18 mouse cellular contexts compared by ENCODE assay signal in the genomic region with DNA sequence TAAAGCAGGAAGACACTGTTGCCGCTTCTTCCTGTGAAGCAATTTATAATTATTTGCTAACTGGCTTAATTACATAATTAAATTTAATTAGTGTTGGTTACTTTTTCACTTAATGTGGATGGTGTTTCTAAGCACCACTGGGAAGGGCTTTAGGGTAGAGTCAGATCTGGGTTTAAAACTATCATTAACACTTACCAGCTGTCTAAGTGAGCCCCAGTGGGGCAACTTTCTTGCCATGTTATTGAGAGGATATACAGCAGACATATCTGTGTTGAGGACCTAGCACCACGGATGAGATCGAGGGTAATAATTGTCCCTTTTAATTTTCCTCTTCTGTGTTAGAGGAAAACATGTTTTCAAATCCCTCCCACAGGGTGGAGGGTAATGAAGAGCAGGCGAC.
"Had no signal": no experiment of that assay in that cellular context is flagged by ENCODE, and none has a peak within 500 bp of the region (broad histone marks: within the 10 kb centered on the region; RNA-seq: fewer than 3 reads in every experiment).

No protein-coding gene starts in this region.

- ATAC-seq: liver, postnatal 0 days; lung, postnatal 0 days; midbrain, embryonic 13.5 days; midbrain, embryonic 15.5 days had no signal

- H3K9ac ChIP-seq: liver, embryonic 15.5 days; liver, postnatal 0 days; lung, embryonic 15.5 days; midbrain, embryonic 13.5 days; midbrain, embryonic 15.5 days; stomach, embryonic 15.5 days had no signal

- H3K27ac ChIP-seq: liver, embryonic 15.5 days; lung, embryonic 15.5 days; macrophage; midbrain, embryonic 13.5 days; midbrain, embryonic 15.5 days; stomach, embryonic 15.5 days; stomach, postnatal 0 days had no signal

- H3K9me3 ChIP-seq: liver, embryonic 15.5 days; lung, embryonic 15.5 days; midbrain, embryonic 13.5 days; midbrain, embryonic 15.5 days; stomach, embryonic 15.5 days had no signal

- H3K4me3 ChIP-seq: liver, embryonic 15.5 days; lung, embryonic 15.5 days; megakaryocyte, embryonic 14.5 days; midbrain, embryonic 13.5 days; midbrain, embryonic 15.5 days; stomach, embryonic 15.5 days had no signal

- H3K4me2 ChIP-seq: liver, embryonic 15.5 days; lung, embryonic 15.5 days; midbrain, embryonic 11.5 days; midbrain, embryonic 13.5 days; midbrain, embryonic 15.5 days; stomach, embryonic 15.5 days had no signal

- DNase-seq: liver, postnatal 0 days; lung, adult 2 months; lung, postnatal 14 days; lung, postnatal 36 days; right cerebral cortex, postnatal 14 days; thymus, adult 2 months; thymus, postnatal 25 days; thymus, postnatal 4 days had no signal

- H3K4me1 ChIP-seq: liver, embryonic 15.5 days; lung, embryonic 15.5 days; megakaryocyte, embryonic 14.5 days; midbrain, embryonic 13.5 days; midbrain, embryonic 15.5 days; stomach, embryonic 15.5 days had no signal

- H3K27me3 ChIP-seq: liver, embryonic 15.5 days; lung, embryonic 15.5 days; megakaryocyte, embryonic 14.5 days; midbrain, embryonic 13.5 days; midbrain, embryonic 15.5 days; stomach, embryonic 15.5 days had no signal

- H3K36me3 ChIP-seq: liver, embryonic 15.5 days; lung, embryonic 15.5 days; midbrain, embryonic 13.5 days; midbrain, embryonic 15.5 days; stomach, embryonic 15.5 days had no signal
